Mouse (Mus musculus) liver, embryonic 15.5 days (tissue): ENCODE measurements around the gene Gpc6. TPM values are rescaled to one million over a fixed set of nuclear protein-coding genes. Genes with fewer than 3 reads are reported as not detected.

Experiments
- ATAC-seq: fragments of 200-750 bp; cut with Nextera tagmentation; 2 replicates; pipeline ENCODE4 v1.8.0; 2017; ENCODE audit warnings: moderate number of reproducible peaks, mild to moderate bottlenecking, moderate library complexity; ENCODE audit not compliant: insufficient read depth
- H3K27ac ChIP-seq: fragments of 300-500 bp; sonication (generic); replicated peaks from 2 replicates; pipeline ENCODE4 v1.5.1; 2015; ENCODE audit warnings: mild to moderate bottlenecking, inconsistent platforms
- H3K27me3 ChIP-seq: fragments of 300-500 bp; sonication (generic); 2 replicates; pipeline ENCODE4 v1.6.1; 2015; ENCODE audit warnings: mild to moderate bottlenecking, inconsistent platforms
- H3K36me3 ChIP-seq: fragments of 300-500 bp; sonication (generic); replicated peaks from 2 replicates; pipeline ENCODE4 v1.6.1; 2015; ENCODE audit warnings: moderate library complexity, mild to moderate bottlenecking, inconsistent platforms
- H3K4me1 ChIP-seq: fragments of 300-500 bp; sonication (generic); replicated peaks from 2 replicates; pipeline ENCODE4 v1.6.1; 2015; ENCODE audit warnings: inconsistent platforms
- H3K4me2 ChIP-seq: fragments of 300-500 bp; sonication (generic); 2 replicates; pipeline ENCODE4 v1.6.1; 2015; ENCODE audit warnings: moderate library complexity, mild to moderate bottlenecking, inconsistent platforms
- H3K4me3 ChIP-seq: fragments of 300-500 bp; sonication (generic); replicated peaks from 2 replicates; pipeline ENCODE4 v1.5.1; 2015; ENCODE audit warnings: mild to moderate bottlenecking, inconsistent platforms
- H3K9ac ChIP-seq: fragments of 300-500 bp; sonication (generic); 2 replicates; pipeline ENCODE4 v1.6.1; 2015; ENCODE audit warnings: moderate library complexity, mild to moderate bottlenecking, inconsistent platforms
- H3K9me3 ChIP-seq: fragments of 300-500 bp; sonication (generic); replicated peaks from 2 replicates; pipeline ENCODE4 v1.6.1; 2016; ENCODE audit warnings: inconsistent platforms
- WGBS: fragments of 180-500 bp; shearing (Covaris S2); methylation state at CpG from one replicate; pipeline ENCODE4 v1.1.7; 2015; ENCODE audit warnings: mixed read lengths; ENCODE audit not compliant: insufficient replicate concordance; 5-methylcytosine and 5-hydroxymethylcytosine counted together
- polyA plus RNA-seq: library from polyadenylated mRNA; unstranded; fragments of >200 nt; fragmentation: Nextera tagmentation; extraction: Ambion mirVana; gene quantifications from 2 replicates; pipeline ENCODE4 v1.2.1, GENCODE M21; 2015

Gene Gpc6
- 3.4 and 4.5 TPM in 2 replicates for polyA plus RNA-seq

DNA sequence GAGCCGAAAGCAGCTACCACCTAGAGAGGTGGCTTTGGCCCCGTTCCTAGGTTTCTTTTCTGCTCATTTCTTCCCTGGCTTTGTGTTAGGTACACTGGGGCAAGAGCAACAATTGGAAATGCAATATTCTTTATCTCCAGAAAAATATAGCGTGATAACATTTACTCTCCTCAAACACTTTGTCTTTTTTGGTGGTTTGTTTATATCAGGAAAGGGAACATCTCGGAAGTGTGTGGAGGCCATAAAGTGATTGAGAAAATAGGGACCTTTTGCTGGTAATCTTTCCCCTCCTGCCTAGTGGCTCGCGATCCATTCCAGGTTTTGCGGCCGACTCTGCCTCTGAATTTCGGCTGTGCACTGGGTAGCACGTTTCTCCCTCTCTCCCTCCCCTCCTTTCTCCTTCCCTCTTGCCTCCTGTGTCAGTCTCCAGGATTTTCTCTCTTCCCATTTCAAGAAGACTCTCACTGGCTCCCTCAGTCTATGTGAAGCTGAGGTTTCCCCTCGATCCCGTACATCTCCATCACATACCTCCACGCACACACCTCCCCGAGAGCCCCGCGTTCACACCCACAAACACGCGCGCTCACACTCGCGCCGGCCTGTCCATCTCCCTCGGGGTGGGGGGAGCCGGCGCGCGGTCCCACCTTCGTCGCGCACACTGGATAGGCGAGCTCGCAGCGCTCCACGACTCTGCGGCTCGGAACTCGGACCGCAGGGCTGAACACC is at the start of gene Gpc6:
TSS of gene Gpc6 (plus strand) at position 440 of the 726 bp plus-strand sequence.
- peak within 1 kb of the TSS; percentile 11; the same call in 1 of the 2 replicates for H3K9ac ChIP-seq
- H3K27ac ChIP-seq = peak within 1 kb of the TSS; percentile 19
- peaks cover 42% of the 10 kb centered on the region for H3K27me3 ChIP-seq
- H3K36me3 ChIP-seq = no peaks in the 10 kb centered on the region
- 0 out of 2 replicates have a peak, but pooled peaks have one; percentile 41 for ATAC-seq
- 1% methylated on average over 38 of the region's 38 CpGs for WGBS
- no peaks in the 10 kb centered on the region for H3K9me3 ChIP-seq
- H3K4me1 ChIP-seq = no peaks in the 10 kb centered on the region
- peak within 1 kb of the TSS; percentile 61 for H3K4me2 ChIP-seq
- H3K4me3 ChIP-seq = peak within 1 kb of the TSS; percentile 55

DNA sequence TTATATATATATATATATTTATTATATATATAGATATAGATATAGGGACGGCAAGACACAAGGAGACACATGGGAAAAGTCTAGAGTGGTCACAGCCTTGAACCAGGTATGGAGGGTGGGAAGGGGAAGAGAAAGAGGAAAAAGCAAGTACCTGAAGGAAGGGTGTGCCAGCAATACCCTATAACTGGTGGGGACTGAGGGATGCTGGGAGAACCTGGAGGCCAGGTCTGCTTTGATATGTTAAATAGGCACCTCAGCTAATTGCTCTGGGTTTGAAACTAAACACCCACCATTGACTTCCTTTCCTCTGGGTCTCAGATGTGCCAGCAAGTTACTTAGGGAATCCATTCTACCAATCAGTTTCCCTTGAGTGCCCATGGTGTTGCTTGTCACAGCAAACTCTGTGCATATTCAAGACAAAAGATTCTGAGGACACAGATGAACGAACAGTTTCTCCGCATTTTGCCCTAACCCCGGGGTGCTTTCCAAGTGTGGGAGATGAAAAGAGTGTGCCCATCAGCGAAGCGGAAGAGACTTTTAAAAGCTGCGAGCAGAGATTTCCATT is 42.6 kb upstream of the Gpc6 start:
- ATAC-seq = no peak
- no peak overlapping the region for H3K9ac ChIP-seq
- no peak overlapping the region for H3K4me2 ChIP-seq
- H3K4me3 ChIP-seq = no peak overlapping the region
- H3K4me1 ChIP-seq = no peaks in the 10 kb centered on the region
- H3K36me3 ChIP-seq = no peaks in the 10 kb centered on the region
- no peak overlapping the region for H3K27ac ChIP-seq
- WGBS = 63% methylated on average over 7 of the region's 7 CpGs
- no peaks in the 10 kb centered on the region for H3K9me3 ChIP-seq
- H3K27me3 ChIP-seq = no peaks in the 10 kb centered on the region

DNA sequence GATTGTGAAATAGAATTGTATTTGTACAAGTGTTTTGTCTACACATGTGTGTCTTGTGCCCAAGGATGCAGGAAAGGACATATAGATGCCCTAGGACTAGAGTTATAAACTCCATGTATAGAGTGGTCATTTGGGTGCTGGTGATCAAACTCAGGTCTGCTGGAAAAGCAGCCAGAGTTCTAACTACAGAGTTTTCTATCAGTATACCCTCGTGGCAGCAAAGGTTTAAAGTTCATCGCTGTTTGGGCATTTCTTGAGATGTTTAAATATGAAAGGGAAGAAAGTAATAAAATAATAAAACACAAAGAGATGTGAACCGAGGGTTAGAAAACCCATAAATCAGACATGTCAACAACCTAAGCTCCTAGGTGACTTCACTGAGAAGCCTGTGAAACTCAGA is 30.8 kb upstream of the Gpc6 start:
- 43% methylated on average over 3 of the region's 3 CpGs for WGBS
- no peaks in the 10 kb centered on the region for H3K9me3 ChIP-seq
- ATAC-seq = no peak
- H3K9ac ChIP-seq = no peak overlapping the region
- no peaks in the 10 kb centered on the region for H3K27me3 ChIP-seq
- H3K27ac ChIP-seq = no peak overlapping the region
- no peaks in the 10 kb centered on the region for H3K36me3 ChIP-seq
- H3K4me1 ChIP-seq = no peaks in the 10 kb centered on the region
- H3K4me2 ChIP-seq = no peak overlapping the region
- no peak overlapping the region for H3K4me3 ChIP-seq

DNA sequence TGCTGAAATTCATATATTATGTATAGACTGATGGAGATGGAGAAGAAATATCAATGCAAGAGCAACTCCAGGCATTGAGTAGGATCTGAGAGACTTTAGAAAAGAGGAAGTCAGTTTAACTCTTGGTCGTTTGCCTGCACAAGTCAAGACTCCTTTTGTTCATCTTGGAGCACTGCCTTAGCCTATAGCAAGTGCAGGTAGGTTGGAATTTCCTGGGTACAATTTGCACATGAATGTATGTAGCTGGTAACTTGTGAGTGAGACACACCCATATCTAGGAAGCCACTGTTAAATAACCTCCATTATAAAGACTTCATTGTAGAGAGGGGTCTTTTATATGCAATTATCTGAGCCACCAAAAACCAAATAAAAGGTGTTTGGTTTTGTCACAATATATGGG is 27.1 kb upstream of the Gpc6 start:
- Histone ChIP-seq H3K27me3 (no peaks in the 10 kb centered on the region), H3K4me1 (no peaks in the 10 kb centered on the region), H3K36me3 (no peaks in the 10 kb centered on the region), H3K9me3 (no peaks in the 10 kb centered on the region), H3K9ac (no peak overlapping the region), H3K4me3 (no peak overlapping the region), H3K27ac (no peak overlapping the region), H3K4me2 (no peak overlapping the region)
- no peak for ATAC-seq
- WGBS = 21% methylated on average over 1 of the region's 1 CpGs

DNA sequence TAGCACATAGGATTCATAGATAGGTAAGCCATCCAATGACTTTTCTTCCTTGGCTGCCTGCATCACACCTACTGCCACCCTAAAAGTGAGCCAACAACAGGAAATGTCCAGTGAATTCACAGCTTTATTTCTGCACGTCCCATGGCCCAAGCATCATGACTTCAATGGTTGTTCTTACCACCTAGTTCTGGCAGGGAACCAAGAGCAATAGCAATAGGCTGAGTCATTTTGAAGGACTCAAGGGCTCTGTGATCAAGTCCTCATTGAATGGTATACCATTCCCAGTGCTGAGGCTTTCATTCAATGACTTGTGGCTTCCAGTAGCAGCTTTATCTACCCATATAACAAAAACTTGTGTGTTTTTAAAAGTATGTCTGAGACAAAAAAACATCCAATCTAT is 13.3 kb upstream of the Gpc6 start:
- Histone ChIP-seq H3K4me1 (no peaks in the 10 kb centered on the region), H3K27me3 (no peaks in the 10 kb centered on the region), H3K4me2 (no peak overlapping the region), H3K9me3 (no peaks in the 10 kb centered on the region), H3K9ac (no peak overlapping the region), H3K27ac (no peak overlapping the region), H3K4me3 (no peak overlapping the region), H3K36me3 (no peaks in the 10 kb centered on the region)
- ATAC-seq = no peak
- 62% methylated on average over 1 of the region's 1 CpGs for WGBS

DNA sequence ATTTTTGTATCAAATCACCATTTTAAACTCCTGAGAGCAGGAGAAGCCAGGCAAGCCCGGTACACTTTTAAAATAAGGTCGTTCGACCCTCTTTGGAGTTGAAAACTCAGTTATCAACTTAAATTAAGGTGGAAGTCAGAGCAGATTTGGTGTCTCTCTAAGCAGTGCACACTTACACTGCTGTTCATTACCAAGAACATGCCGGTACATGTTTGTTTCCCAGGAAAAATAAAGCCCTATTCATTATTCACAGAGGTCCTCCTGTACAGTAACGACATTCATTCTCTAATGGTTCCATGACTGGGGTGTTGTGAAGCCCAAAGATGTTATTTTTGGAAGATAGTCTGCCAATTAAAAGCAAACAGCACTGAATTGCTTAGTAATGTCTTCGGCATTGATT is 8.2 kb upstream of the Gpc6 start:
- H3K36me3 ChIP-seq = no peaks in the 10 kb centered on the region
- H3K9me3 ChIP-seq = no peaks in the 10 kb centered on the region
- no peak overlapping the region for H3K27ac ChIP-seq
- H3K9ac ChIP-seq = no peak overlapping the region
- H3K4me1 ChIP-seq = no peaks in the 10 kb centered on the region
- WGBS = 59% methylated on average over 6 of the region's 6 CpGs
- H3K4me2 ChIP-seq = no peak overlapping the region
- H3K4me3 ChIP-seq = no peak overlapping the region
- no peaks in the 10 kb centered on the region for H3K27me3 ChIP-seq
- no peak for ATAC-seq

DNA sequence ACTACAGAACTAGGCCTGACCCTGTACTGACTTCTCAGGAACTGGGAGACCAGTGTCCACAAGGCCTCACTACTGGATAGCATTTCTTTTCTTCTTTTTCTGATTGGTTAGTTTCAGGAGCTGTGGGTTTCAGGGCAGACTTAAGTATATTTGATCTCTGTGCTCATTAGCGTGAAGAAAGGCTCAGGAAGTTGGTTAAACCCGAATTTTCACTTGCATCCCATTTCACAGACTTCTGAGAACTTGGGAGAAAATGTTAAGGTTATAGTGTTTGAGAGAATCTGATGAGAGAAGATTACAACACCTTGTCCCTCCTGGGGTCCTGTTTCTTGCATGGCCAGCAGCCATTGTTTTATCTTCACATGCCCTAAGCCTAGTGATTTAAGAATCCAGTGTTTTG is 849 bp upstream of the Gpc6 start:
- Histone ChIP-seq H3K4me3 (no peak overlapping the region), H3K27ac (no peak overlapping the region), H3K9ac (no peak overlapping the region), H3K9me3 (no peaks in the 10 kb centered on the region), H3K4me2 (no peak overlapping the region), H3K36me3 (no peaks in the 10 kb centered on the region), H3K27me3 (peaks cover 42% of the 10 kb centered on the region), H3K4me1 (no peaks in the 10 kb centered on the region)
- WGBS = 48% methylated on average over 2 of the region's 2 CpGs
- no peak for ATAC-seq

DNA sequence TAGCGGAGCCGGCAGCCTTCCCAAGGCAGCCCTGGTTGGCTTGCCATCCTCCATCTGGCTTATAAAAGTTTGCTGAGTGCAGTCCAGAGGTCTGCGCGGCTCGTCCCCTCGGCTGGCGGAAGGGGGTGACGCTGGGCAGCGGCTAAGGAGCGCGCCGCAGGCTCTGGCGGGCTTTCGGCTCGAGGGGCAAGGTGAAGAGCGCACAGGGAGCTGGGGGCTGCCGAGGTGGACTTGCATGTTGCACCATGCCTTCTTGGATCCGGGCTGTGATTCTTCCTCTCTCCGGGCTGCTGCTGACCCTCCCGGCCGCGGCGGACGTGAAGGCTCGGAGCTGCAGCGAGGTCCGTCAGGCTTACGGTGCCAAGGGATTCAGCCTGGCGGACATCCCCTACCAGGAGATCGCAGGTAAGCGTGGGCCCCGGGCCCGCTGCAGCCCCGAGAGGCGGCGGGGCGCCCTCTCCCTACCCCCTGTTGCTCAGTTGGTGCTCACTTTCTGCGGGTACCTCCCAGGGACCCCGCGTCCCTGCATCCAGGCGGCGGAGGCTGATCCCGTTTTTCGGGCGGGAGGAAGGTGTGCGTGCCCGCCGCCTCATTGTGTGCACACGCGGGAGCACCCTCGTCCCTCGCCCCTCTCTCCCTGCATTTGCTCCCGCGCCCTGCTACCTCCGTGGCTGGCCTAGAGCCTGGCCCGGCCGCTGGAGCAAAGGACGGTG is 732 bp downstream of the Gpc6 start:
- H3K9me3 ChIP-seq = no peaks in the 10 kb centered on the region
- peak overlapping the region; percentile 55 for H3K4me3 ChIP-seq
- peak; percentile 32; the same call in 1 of the 2 replicates for ATAC-seq
- no peaks in the 10 kb centered on the region for H3K4me1 ChIP-seq
- H3K36me3 ChIP-seq = no peaks in the 10 kb centered on the region
- peak overlapping the region; percentile 61 for H3K4me2 ChIP-seq
- under 1% methylated on average over 58 of the region's 58 CpGs for WGBS
- peaks cover 42% of the 10 kb centered on the region for H3K27me3 ChIP-seq
- peak overlapping the region; percentile 11; the same call in 1 of the 2 replicates for H3K9ac ChIP-seq
- peak overlapping the region; percentile 19 for H3K27ac ChIP-seq

DNA sequence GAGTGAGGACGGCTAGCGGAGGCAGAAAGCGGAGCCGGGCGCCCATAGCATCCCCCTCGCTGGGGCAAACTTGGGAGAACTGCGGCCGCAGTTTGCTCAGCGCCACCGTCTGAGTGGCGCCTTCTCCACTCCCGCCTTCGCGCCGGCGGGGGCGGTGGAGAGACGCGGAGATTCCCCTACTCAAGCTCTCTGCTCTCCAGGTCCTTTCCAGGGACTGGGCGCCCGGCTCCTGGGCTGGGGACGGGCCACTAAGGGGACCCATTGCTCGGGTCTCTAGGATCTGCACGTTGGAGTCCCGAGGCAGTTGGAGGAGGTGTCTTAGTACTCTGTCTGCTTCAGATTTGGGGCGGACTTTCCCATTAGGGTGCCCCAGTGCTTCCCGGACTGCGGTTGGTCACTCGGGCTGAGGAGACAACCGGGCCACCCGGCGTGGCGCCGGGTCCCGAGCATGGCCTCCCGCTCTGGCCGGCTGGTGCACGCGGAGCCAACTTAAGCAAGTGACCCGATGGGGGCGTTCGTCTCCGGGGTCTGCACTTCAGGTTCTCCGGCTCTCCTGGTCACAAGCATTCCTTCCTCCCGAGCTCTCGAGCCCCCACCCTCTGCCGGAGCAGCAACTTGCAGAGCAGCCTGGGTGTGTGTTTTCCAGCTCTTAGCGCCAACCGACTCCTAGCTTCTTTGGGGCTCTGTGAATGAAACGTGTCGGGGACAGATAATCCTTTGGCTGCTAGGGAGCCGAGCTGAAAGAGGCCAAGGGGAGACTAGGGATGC is 1.5 kb downstream of the Gpc6 start:
- H3K4me3 ChIP-seq = peak overlapping the region; percentile 55
- peak; percentile 49 for ATAC-seq
- peak overlapping the region; percentile 61 for H3K4me2 ChIP-seq
- peak overlapping the region; percentile 19; the same call in 1 of the 2 replicates for H3K27ac ChIP-seq
- H3K36me3 ChIP-seq = no peaks in the 10 kb centered on the region
- no peaks in the 10 kb centered on the region for H3K4me1 ChIP-seq
- H3K9ac ChIP-seq = peak overlapping the region; percentile 11; the same call in 1 of the 2 replicates
- WGBS = under 1% methylated on average over 52 of the region's 52 CpGs
- H3K27me3 ChIP-seq = peaks cover 42% of the 10 kb centered on the region
- H3K9me3 ChIP-seq = no peaks in the 10 kb centered on the region

DNA sequence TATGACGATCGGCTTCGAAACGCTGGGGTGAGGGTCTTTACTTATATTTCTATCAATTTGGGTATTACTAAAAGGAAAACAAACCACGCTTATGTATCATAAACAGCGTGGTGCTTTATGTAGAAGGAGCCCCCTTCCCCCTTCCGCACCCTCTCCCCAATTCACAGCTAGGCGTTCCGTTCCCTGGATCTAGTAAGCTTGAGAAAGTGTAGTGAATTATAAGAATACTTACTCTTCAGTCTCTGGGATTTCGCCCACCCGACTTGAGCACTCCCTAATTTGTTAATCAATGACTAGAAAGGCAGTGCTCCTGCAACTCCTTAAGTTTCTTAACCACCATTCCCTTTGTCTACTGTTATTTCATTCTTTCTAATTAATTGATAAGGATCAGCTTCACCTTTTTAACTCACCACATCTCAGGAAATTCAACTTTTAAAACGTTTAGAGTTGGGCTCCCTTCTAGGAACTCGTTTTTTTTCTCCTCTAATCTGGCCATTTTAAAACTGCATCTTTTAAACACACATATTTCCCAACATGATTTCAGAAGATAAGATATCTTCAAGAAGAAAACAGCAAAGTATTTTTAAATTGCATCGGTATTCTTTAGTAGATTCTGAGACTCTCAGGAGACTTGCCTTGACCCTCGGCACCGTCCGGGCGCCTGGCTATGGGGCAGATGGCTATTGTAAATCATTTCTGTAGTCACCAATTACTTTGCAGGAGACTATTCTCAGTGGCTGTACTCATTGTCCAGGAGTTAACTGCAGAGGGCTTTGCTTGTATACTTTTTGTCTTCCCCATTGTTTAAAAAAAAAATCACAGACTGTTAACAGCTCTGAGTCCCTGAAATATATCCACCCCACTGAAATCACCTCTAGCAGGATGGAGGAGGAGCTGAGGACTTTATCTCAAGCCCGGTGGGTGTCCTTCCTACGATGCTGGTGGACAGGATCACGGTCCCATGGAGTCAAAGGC is 2.5 kb downstream of the Gpc6 start:
- 3% methylated on average over 21 of the region's 21 CpGs for WGBS
- Histone ChIP-seq H3K36me3 (no peaks in the 10 kb centered on the region), H3K4me1 (no peaks in the 10 kb centered on the region), H3K4me3 (peak overlapping the region; percentile 55), H3K4me2 (peak overlapping the region; percentile 61), H3K27me3 (peaks cover 42% of the 10 kb centered on the region), H3K9me3 (no peaks in the 10 kb centered on the region), H3K27ac (no peak overlapping the region), H3K9ac (no peak overlapping the region)
- ATAC-seq = no peak
